Mouse (Mus musculus) brain, embryonic 18.5 days (tissue): ENCODE data around the gene Lpcat3.
"Not testable (repeated sequence)": the region's sequence is repeated elsewhere in the genome, so short reads cannot be mapped to it uniquely, and the experiment has no call there.

ENCODE experiments used
- DNase-seq: peaks from one replicate; pipeline ENCODE4 v3.0.0-alpha.2; 2012; ENCODE audit warnings: low read depth, low spot score

The Lpcat3 gene

DNA sequence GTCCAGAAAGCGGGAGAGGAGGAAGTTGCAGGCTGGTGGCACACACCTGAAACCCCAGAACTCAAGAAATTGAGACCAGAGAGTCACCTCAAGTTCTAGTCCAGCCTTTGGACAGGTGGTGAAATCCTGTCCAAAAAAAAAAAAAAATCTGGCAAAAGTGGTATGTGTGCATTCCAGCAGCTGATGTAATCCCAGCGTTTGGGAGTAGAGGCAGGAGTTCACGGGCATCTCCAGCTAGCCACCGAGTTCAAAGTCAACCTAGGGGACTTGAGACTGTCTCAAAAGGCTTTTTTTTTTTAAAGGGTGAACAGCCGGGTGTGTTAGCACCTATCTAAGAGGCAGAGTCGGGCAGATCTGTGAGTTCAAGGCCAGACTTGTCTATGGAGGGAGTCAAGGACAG lies 13.3 kb downstream of the Lpcat3 start:
- DNase-seq: no peak

GRCm38 (mm10) chr6:124678769-124679168 lies 15.9 kb downstream of the Lpcat3 start:
- no peak for DNase-seq

GRCm38 (mm10) chr6:124679486-124679885 lies 16.7 kb downstream of the Lpcat3 start:
- DNase-seq: no peak

DNA sequence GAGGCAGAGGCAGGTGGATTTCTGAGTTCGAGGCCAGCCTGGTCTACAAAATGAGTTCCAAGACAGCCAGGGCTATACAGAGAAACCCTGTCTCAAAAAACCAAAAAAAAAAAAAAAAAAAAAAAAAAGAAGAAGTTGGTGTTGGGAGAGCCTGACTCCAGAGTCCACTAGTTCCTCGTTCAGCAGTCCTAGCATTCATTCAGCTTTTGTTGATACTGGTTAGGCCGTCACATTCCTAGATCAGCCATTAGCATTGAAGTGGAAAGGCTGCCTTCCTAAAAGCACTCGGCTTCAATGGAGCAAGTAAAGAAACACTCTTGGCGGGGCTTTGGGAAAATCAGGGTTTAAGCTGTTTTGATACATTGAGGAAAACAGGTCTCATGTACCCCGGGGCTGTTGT lies 19.5 kb downstream of the Lpcat3 start:
- DNase-seq: not testable (repeated sequence)

DNA sequence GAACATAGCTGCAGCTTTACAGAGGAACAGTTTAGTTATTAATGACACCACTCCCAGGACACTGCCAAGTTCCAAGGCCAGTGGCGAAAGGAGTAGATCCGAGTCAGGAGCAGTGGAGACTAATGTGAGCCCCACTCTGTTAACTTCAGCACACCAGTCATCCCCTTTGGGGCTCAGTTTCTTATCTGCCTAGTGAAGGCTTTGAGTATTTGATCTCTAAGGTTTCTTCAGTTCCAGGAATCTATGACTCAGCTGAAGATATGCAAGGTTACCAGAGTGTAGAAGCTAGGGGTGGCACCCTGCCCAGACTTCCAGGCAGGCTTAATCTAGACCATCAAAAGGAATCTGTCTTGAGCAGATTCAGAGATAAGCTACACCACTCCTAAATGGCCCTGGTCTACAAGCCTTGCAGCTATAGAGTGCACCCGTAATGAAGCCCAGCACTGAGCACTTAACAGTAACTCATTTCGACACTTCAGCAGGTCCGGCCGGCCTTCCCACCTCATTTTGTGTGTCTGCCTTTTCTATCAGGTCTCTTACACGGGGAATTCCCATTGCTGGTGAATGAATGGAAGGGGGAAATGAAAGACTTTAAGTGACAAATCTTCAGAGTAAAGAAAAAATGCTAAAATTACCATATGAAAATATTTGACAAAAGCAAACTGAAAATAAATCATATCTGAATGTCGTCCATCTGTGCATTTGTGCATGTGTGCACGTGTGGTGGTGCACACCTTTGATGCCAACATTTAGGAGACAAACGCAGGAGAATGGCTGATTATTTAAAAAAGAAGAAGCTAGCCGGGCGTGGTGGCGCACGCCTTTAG lies 21.0 kb downstream of the Lpcat3 start:
- no peak for DNase-seq

DNA sequence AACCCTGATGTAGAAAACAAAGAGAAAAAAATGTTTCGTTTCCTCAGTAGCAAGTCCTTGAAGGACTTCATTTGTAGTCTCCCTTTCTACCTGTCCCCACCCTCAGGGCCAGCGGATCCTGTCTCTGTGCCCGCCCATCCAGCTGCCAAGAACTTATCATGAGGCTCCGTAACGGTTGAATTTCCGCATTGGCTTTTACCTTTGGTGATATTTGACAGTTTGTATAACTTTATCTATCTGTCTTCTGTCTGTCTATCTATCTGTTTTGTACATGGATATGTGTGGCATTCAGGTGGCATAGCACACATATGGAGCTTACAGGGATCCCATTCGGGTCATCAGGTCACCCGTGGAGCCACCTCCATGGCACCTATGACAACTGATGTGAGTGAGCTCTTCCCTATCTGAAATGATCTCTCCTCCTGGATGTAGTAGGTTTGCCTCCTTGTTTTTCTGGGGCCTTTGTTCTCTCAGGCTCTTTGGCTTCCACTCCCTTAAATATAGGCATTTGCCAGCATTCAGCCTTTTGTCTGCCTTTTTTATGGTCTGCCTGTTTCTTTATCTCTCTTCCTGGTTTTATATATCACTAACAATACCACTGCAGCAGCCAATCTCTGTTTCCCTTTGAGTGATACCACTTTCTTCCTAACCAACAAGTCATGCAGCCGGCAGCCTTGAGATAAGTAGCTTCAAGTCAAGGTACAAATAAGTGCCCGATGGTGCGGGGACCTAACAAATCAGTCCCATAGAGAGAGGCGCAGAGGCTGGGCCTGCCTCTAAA lies 23.0 kb downstream of the Lpcat3 start:
- no peak for DNase-seq

DNA sequence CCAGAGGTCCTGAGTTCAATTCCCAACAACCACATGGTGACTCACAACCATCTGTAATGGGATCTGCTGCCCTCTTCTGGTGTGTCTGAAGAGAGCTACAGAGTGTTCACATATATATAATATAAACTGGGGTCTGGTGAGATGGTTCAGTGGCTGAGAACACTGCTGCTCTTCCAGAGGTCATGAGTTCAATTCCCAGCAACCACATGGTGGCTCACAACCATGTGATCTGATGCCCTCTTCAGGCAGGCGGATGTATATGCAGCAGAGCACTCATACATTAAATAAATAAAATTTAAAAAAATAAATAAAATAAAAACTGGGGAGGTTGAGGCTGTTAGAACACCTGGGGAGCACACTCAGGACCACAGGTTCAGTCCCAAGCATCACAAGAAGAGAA lies 23.8 kb downstream of the Lpcat3 start:
- not testable (repeated sequence) for DNase-seq

DNA sequence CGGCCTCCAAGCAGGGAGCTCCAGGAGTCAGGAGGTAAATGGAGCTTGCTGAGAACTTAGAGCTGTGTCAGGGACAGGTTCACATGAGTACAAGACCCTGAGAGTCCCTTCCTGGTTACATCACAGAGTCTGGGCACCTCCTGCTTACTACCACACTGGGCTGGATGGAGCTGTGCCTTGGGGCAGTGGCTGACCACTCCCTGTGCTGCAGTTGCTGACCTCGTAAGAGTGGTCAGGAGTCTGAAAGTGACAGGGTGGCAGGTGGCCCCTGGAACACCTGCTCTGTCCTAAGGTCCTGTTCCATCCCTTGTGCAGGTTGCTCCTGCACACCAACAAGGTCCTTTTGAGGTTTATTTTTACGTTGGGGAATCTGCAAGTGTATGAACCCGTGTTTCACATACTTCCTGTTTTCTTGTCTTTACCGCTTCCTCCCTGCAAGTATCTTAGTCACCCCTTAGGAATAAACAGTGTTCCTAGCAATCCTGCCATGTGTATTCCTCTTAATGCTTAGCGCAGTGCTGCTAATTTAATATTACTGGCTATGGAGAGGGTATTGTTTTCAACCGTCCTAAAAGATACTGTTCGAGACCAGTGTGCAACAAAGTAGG lies 25.4 kb downstream of the Lpcat3 start:
- DNase-seq: no peak

DNA sequence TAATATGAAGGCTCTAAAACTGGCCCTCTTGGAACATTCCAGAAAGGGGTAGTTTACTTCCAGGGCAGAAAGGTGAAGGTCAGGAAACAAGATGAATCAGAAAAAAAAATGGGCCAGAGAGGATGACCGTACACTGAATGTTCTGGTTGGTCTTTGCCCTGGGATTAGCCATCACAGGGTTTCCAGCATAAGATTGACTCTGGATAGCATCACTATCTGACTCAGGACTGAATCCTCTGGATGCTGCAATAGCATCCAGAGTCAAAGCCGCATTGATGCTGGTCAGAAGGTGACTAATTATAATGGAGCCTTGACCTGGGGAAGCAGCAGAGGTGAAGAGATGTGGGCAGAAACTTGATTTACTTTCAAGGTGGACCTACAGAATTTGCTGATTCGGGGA lies 26.2 kb downstream of the Lpcat3 start:
- DNase-seq: no peak

DNA sequence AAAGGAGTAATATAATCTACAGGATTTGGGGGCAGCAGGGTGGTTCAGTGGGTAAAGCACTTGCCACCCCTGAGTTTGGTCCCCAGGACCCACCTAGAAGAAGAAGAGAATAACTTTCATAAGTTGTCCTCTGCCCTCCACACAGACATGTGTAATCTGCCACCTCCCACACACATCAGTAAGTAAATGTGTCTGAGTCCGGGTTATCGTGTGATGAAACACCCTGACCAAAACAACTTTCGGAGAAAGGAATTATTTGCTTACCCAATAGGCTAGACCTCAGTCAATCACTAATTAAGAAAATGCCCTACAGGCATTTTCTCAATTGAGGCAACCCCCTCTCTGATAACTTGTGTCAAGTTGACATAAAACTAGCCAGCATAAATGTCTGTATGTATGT lies 27.7 kb downstream of the Lpcat3 start:
- no peak for DNase-seq

DNA sequence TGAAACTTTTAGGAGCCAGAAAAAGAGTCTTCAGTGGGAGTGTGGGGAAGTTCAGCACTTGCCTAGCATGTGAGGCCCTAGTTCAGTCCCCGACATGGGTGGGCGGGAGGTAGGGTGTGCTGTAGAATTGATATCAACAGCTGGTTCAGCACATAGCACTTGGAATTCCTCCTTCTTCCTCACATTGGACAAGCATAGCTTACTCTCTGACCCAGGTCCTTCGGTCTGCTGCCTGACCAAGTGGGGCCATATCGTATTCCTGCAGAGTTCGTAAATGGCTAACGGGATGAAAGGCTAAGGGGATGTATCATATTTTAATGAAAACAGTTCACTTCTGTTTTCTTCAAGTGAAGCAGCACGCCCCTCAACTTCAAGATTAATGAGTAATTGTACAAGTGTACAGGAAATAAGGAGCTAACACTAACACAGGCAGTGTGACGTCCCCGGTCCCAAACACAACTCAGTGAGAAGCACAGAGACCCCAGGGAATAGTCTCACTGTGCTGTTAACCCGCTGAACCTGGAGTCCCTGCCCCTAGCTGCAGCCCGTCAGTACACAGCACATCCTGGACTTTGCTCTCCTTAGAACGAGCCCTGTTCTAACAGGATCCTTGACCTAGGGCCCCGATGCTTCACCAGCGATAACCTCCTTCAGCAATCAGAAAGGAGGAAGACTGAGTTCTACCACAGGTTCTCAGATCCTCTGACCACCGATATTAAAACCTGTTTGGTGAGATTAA lies 30.6 kb downstream of the Lpcat3 start:
- DNase-seq: no peak

GRCm38 (mm10) chr6:124694166-124694955 lies 31.5 kb downstream of the Lpcat3 start:
- no peak for DNase-seq

DNA sequence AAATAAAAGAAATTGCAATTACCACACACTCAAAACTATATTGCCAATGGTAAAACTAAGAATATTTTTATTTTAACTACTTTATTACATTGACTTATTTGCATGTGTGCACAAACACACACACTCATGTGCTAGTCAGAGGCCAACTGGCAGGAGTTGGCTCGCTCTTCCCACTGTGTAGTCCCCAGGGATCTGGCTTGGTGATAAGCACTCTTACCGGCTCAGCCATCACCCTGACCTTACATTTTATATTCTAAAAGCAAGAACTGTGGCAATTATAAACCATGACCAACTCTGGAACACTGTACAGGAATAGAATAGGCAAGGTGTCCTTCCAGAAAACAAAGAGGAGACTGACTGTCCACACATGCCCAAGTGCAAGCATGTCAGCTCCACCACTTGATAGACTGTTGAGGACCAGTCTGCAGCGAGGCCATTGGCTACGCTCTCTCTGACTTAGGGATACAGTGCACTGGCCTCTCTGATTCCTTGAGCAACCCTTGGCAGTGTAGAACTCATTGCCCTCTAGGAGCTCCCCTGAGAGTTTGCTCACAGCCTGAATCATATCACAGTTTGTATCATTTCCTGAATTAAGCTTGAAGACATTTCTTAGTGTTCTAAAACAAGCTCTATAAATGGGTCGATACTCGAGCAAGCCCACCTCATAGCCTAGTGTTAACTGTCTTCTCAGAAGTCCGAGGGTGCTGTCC lies 33.8 kb downstream of the Lpcat3 start:
- no peak for DNase-seq

DNA sequence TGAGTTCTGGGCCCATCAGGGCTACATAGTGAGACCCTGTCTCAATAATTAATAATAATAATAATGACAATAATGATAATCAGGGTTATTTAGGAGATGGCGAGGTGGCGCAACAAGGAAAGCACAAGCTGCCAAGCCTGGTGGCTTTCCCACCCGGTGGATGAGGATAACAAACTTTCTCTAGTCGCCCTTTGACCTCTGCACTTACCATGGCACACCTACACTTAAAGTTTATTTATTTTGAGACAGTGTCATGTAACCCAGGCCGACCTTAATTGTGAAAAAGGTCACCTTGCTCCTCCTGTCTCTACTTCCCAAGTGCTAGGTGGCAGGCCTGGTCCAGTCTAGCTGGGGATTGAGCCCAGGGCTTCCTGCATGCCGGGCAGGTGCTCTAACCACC lies 35.9 kb downstream of the Lpcat3 start:
- no peak for DNase-seq

DNA sequence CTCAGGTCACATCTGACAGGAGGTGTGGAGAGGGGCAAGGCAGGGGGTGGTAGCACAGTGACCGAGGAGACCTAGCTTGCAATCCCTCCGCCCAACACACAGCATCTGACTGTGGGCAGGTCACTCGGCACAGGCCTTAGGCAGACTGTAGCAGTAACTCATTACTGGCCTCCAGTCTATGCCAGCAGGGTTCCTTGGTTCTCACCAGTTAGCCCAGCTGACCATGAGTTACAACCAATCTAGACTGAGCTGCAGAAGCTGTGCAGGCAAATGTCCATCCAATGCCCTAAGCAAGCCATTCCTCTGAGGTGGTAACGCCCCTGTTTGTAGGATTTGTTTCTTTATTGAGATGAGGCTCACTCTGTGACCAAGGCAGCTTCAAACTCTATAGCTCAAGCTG lies 36.5 kb downstream of the Lpcat3 start:
- no peak for DNase-seq

GRCm38 (mm10) chr6:124699962-124700610 lies 37.3 kb downstream of the Lpcat3 start:
- DNase-seq: no peak

DNA sequence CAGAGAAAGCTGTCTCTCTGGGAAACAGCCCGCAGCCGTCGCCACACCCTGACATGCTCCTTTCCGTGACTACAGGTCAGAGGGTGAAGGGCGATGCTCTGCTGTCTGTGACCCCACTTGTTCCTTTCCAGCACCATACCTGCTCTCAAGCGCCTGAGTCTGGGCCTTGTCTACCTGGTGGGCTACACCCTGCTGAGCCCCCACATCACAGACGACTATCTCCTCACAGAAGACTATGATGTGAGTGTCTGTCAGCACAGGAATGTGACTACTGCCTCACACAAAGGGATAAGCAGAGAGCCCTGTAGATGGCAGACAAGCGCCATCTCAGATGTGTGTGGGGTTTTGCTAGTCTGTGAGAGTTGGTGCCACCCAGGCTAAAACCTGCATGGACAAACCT lies 38.5 kb downstream of the Lpcat3 start:
- DNase-seq: no peak

DNA sequence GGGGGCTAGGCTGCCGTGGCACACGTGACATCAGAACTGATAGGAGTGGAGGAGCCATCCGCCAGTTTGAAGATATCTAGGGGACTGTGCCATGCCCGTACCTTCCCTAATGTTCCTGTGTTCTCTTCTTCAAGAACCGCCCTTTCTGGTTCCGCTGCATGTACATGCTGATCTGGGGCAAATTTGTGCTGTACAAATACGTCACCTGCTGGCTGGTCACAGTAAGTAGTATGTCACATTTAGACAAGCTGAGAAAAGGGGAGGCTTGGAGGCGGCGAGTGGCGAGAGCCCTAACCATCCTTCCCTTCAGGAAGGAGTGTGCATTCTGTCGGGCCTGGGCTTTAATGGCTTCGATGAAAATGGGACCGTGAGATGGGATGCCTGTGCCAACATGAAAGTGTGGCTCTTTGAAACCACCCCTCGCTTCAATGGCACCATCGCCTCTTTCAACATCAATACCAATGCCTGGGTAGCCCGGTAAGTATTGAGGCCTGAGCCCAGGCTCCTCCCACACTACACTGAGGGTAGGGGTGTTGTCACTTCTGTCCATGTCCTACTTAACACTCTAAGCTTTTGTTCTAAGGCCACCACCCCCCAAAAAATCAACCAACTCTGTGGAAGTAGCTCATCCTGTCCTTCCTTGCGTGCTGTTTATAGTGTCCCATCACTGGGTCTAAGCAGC lies 39.4 kb downstream of the Lpcat3 start:
- no peak for DNase-seq

- no peak for DNase-seq
Measured at GRCm38 (mm10) chr6:124702784-124703103, 39.9 kb downstream of the Lpcat3 start.

GRCm38 (mm10) chr6:124703789-124704188 lies 41.0 kb downstream of the Lpcat3 start:
- DNase-seq: no peak
